8 mouse cellular contexts compared by ENCODE assay signal in the genomic region with DNA sequence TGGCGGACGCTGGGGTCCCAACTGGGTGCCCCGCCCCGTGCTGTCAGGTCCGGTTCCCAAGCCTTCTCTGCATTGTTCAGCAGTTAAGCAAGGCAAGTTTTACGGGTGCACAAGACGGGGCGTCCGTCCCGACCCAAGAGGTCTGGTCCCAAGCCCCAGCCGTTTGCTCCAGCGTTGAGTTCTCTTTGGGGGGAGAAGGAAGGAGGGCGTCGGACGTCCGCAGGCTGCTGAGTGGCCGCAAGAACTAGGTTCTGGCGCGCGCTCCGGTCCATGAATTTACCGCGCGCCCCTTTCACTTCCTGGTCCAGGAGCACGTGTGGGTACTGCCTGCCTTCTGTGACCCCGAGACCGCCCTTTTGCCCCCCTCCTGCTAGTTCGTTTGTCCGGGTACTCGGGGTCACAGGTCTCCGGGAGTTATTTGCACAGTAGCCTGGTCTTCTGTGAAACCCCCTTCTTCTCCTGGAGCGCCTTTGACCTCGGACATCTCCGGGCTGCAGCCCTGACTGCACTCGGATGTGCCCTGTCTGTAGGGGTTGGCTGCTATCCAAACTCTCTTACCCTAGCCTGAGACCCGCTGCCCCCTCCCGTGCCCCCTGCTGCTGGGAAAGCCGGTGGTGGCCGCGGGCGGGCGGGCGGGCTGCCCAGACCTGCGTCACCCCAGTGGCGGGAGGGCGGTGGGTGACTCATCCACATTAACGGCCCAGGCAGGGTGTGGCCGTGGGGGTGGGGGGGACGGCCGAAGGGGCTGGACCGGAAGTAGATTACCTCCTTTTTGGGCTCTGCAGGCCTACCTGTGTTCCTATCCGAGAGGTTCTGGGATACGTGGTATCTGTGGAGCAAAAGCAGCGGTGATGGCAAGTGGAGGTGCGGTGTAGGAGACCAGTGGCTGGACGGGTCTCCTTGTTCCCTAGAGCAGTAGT. TPM values are rescaled to one million over a fixed set of nuclear protein-coding genes. Genes with fewer than 3 reads are reported as not detected.
DNase-seq lines count a peak whose midpoint lies in the region; ATAC-seq lines count a peak whose summit lies in the region.

No protein-coding gene starts in this region.

- no peaks in the 10 kb centered on the region for H3K9me3 ChIP-seq in forebrain, embryonic 15.5 days
- no peaks in the 10 kb centered on the region for H3K9me3 ChIP-seq in hindbrain, embryonic 11.5 days (ENCODE audit: control insufficient read depth, low read length)
- no peaks in the 10 kb centered on the region for H3K9me3 ChIP-seq in limb, embryonic 15.5 days
- H3K9me3 ChIP-seq in midbrain, embryonic 16.5 days (replicated peaks; ENCODE audit: control insufficient read depth, low read length, poor library complexity, severe bottlenecking): no peaks in the 10 kb centered on the region

- peak overlapping the region; percentile 43 for H3K9ac ChIP-seq in forebrain, embryonic 15.5 days (replicated peaks)
- H3K9ac ChIP-seq in hindbrain, embryonic 11.5 days (ENCODE audit: low read depth, low read length): peak overlapping the region; percentile 50
- peak overlapping the region; percentile 41 for H3K9ac ChIP-seq in limb, embryonic 15.5 days
- peak overlapping the region; percentile 50; the same call in 1 of the 2 replicates for H3K9ac ChIP-seq in midbrain, embryonic 16.5 days (ENCODE audit: low read depth, low read length)

- peak; percentile 10 for ATAC-seq in activated CD4-positive, CD25-positive, alpha-beta regulatory T cell, adult 4 months
- peak; percentile 10; the same call in 1 of the 2 replicates for ATAC-seq in forebrain, embryonic 15.5 days (replicated peaks)
- peak; percentile 14 for ATAC-seq in hindbrain, embryonic 11.5 days (ENCODE audit: low FRiP score)
- ATAC-seq in limb, embryonic 15.5 days (ENCODE audit: insufficient number of reproducible peaks, low FRiP score, low TSS enrichment, low read depth): 0 out of 2 replicates have a peak, but pooled peaks have one; percentile 17
- no peak for ATAC-seq in midbrain, embryonic 16.5 days

- 2% methylated on average over 56 of the region's 56 CpGs for WGBS in forebrain, embryonic 15.5 days
- 2% methylated on average over 56 of the region's 56 CpGs for WGBS in hindbrain, embryonic 11.5 days
- under 1% methylated on average over 44 of the region's 56 CpGs for WGBS in limb, embryonic 15.5 days
- 3% methylated on average over 52 of the region's 56 CpGs for WGBS in midbrain, embryonic 16.5 days

- H3K4me3 ChIP-seq in forebrain, embryonic 15.5 days: peak overlapping the region; percentile 39
- H3K4me3 ChIP-seq in hindbrain, embryonic 11.5 days (ENCODE audit: low read depth, low read length): peak overlapping the region; percentile 24
- peak overlapping the region; percentile 55 for H3K4me3 ChIP-seq in limb, embryonic 15.5 days
- peak overlapping the region; percentile 40 for H3K4me3 ChIP-seq in midbrain, embryonic 16.5 days (ENCODE audit: low read depth, low read length)

- H3K36me3 ChIP-seq in forebrain, embryonic 15.5 days: peaks cover 25% of the 10 kb centered on the region
- H3K36me3 ChIP-seq in hindbrain, embryonic 11.5 days (ENCODE audit: control insufficient read depth, insufficient read depth, low read length): peaks cover 9% of the 10 kb centered on the region; the same call in 1 of the 2 replicates
- peaks cover 22% of the 10 kb centered on the region for H3K36me3 ChIP-seq in limb, embryonic 15.5 days
- peaks cover 19% of the 10 kb centered on the region for H3K36me3 ChIP-seq in midbrain, embryonic 16.5 days (ENCODE audit: control insufficient read depth, insufficient read depth, low read length)

- peak overlapping the region; percentile 50 for H3K4me2 ChIP-seq in forebrain, embryonic 15.5 days (replicated peaks)
- peak overlapping the region; percentile 64 for H3K4me2 ChIP-seq in hindbrain, embryonic 11.5 days (replicated peaks; ENCODE audit: low read depth, low read length)
- H3K4me2 ChIP-seq in limb, embryonic 15.5 days: peak overlapping the region; percentile 72
- H3K4me2 ChIP-seq in midbrain, embryonic 16.5 days (ENCODE audit: low read length): peak overlapping the region; percentile 58

- peaks cover 13% of the 10 kb centered on the region for H3K27me3 ChIP-seq in forebrain, embryonic 15.5 days
- peaks cover 18% of the 10 kb centered on the region for H3K27me3 ChIP-seq in hindbrain, embryonic 11.5 days (ENCODE audit: control insufficient read depth, insufficient read depth, low read length)
- no peaks in the 10 kb centered on the region for H3K27me3 ChIP-seq in limb, embryonic 15.5 days
- peaks cover 26% of the 10 kb centered on the region for H3K27me3 ChIP-seq in midbrain, embryonic 16.5 days (ENCODE audit: control insufficient read depth, insufficient read depth, low read depth, low read length)

- peaks cover 29% of the 10 kb centered on the region for H3K4me1 ChIP-seq in forebrain, embryonic 15.5 days
- H3K4me1 ChIP-seq in hindbrain, embryonic 11.5 days (replicated peaks; ENCODE audit: control insufficient read depth, insufficient read depth, low read length): peaks cover 13% of the 10 kb centered on the region
- H3K4me1 ChIP-seq in limb, embryonic 15.5 days: peaks cover 58% of the 10 kb centered on the region
- H3K4me1 ChIP-seq in midbrain, embryonic 16.5 days (ENCODE audit: control insufficient read depth, insufficient read depth, low read length): peaks cover 32% of the 10 kb centered on the region

- DNase-seq in B cell, adult 2 months: peak; percentile 77 to 79
- DNase-seq in hindbrain, embryonic 11.5 days (ENCODE audit: low spot score): peak; percentile 45
- peak; percentile 83 for DNase-seq in urinary bladder, postnatal 14 days (ENCODE audit: low spot score)
- no peak for DNase-seq in cerebellum, adult 11 months

- H3K27ac ChIP-seq in forebrain, embryonic 15.5 days (replicated peaks): peak overlapping the region; percentile 57
- no peak overlapping the region for H3K27ac ChIP-seq in hindbrain, embryonic 11.5 days (ENCODE audit: low read depth, low read length)
- H3K27ac ChIP-seq in limb, embryonic 15.5 days: peak overlapping the region; percentile 85
- peak overlapping the region; percentile 17; the same call in 1 of the 2 replicates for H3K27ac ChIP-seq in midbrain, embryonic 16.5 days (ENCODE audit: low read length)

RNA-seq across cellular contexts. Expression of gene Tagln2, which starts 0.9 kb away (rescaled TPM):
- polyA plus RNA-seq in activated CD4-positive, CD25-positive, alpha-beta regulatory T cell, adult 4 months (2017; shearing (Covaris generic)): 100 to 1,000 TPM; 319 to 387 TPM
- 46.6 and 52.7 TPM in 2 replicates for polyA plus RNA-seq in forebrain, embryonic 15.5 days (2015; fragmentation: Nextera tagmentation; extraction: Ambion mirVana)
- 41.1 and 43.4 TPM in 2 replicates for polyA plus RNA-seq in hindbrain, embryonic 11.5 days (2014; fragmentation: Nextera tagmentation; extraction: Ambion mirVana)
- 233 and 277 TPM in 2 replicates for polyA plus RNA-seq in limb, embryonic 15.5 days (2015; fragmentation: Nextera tagmentation; extraction: Ambion mirVana)
- polyA plus RNA-seq in midbrain, embryonic 16.5 days (2015; fragmentation: Nextera tagmentation; extraction: Ambion mirVana): 47.3 and 53.0 TPM in 2 replicates

RNA-seq across cellular contexts. Expression of gene Igsf9, which starts 19.1 kb away (rescaled TPM):
- polyA plus RNA-seq in activated CD4-positive, CD25-positive, alpha-beta regulatory T cell, adult 4 months (2017; shearing (Covaris generic)): not detected
- polyA plus RNA-seq in forebrain, embryonic 15.5 days (2015; fragmentation: Nextera tagmentation; extraction: Ambion mirVana): 74.0 and 78.3 TPM in 2 replicates
- polyA plus RNA-seq in hindbrain, embryonic 11.5 days (2014; fragmentation: Nextera tagmentation; extraction: Ambion mirVana): 38.3 and 47.8 TPM in 2 replicates
- polyA plus RNA-seq in limb, embryonic 15.5 days (2015; fragmentation: Nextera tagmentation; extraction: Ambion mirVana): 39.6 and 41.0 TPM in 2 replicates
- 73.0 and 74.4 TPM in 2 replicates for polyA plus RNA-seq in midbrain, embryonic 16.5 days (2015; fragmentation: Nextera tagmentation; extraction: Ambion mirVana)

RNA-seq across cellular contexts. Expression of gene Cfap45, which starts 19.9 kb away (rescaled TPM):
- under 1 TPM; 0.09 to 0.75 TPM for polyA plus RNA-seq in activated CD4-positive, CD25-positive, alpha-beta regulatory T cell, adult 4 months (2017; shearing (Covaris generic))
- 1.9 and 3.1 TPM in 2 replicates for polyA plus RNA-seq in forebrain, embryonic 15.5 days (2015; fragmentation: Nextera tagmentation; extraction: Ambion mirVana)
- 3.7 and 4.8 TPM in 2 replicates for polyA plus RNA-seq in hindbrain, embryonic 11.5 days (2014; fragmentation: Nextera tagmentation; extraction: Ambion mirVana)
- polyA plus RNA-seq in limb, embryonic 15.5 days (2015; fragmentation: Nextera tagmentation; extraction: Ambion mirVana): 2.2 and 2.3 TPM in 2 replicates
- polyA plus RNA-seq in midbrain, embryonic 16.5 days (2015; fragmentation: Nextera tagmentation; extraction: Ambion mirVana): 4.0 and 4.7 TPM in 2 replicates

RNA-seq across cellular contexts. Expression of gene Slamf9, which starts 25.6 kb away (rescaled TPM):
- under 1 TPM in 1 of 2 experiments, not detected in 1; 0.25 TPM for polyA plus RNA-seq in activated CD4-positive, CD25-positive, alpha-beta regulatory T cell, adult 4 months (2017; shearing (Covaris generic))
- not detected in 2 replicates for polyA plus RNA-seq in forebrain, embryonic 15.5 days (2015; fragmentation: Nextera tagmentation; extraction: Ambion mirVana)
- polyA plus RNA-seq in hindbrain, embryonic 11.5 days (2014; fragmentation: Nextera tagmentation; extraction: Ambion mirVana): 0.34 and 0.40 TPM in 2 replicates
- 0.47 and 0.52 TPM in 2 replicates for polyA plus RNA-seq in limb, embryonic 15.5 days (2015; fragmentation: Nextera tagmentation; extraction: Ambion mirVana)
- polyA plus RNA-seq in midbrain, embryonic 16.5 days (2015; fragmentation: Nextera tagmentation; extraction: Ambion mirVana): 0.23 and 0.37 TPM in 2 replicates

RNA-seq across cellular contexts. Expression of gene Vsig8, which starts 55.0 kb away (rescaled TPM):
- polyA plus RNA-seq in activated CD4-positive, CD25-positive, alpha-beta regulatory T cell, adult 4 months (2017; shearing (Covaris generic)): not detected
- 0.14 and 0.20 TPM in 2 replicates for polyA plus RNA-seq in forebrain, embryonic 15.5 days (2015; fragmentation: Nextera tagmentation; extraction: Ambion mirVana)
- polyA plus RNA-seq in hindbrain, embryonic 11.5 days (2014; fragmentation: Nextera tagmentation; extraction: Ambion mirVana): not detected in 2 replicates
- 3.7 and 3.8 TPM in 2 replicates for polyA plus RNA-seq in limb, embryonic 15.5 days (2015; fragmentation: Nextera tagmentation; extraction: Ambion mirVana)
- 0.72 and 1.3 TPM in 2 replicates for polyA plus RNA-seq in midbrain, embryonic 16.5 days (2015; fragmentation: Nextera tagmentation; extraction: Ambion mirVana)

Comparison
In these comparisons a context has a peak if more than half of its experiments do, and no peak if none do; other contexts are left out.
1. RNA of gene Igsf9, which starts 19.1 kb away (polyA plus RNA-seq): 73.0 to 74.4 TPM in midbrain, embryonic 16.5 days, 74.0 to 78.3 TPM in forebrain, embryonic 15.5 days, 38.3 to 47.8 TPM in hindbrain, embryonic 11.5 days and 39.6 to 41.0 TPM in limb, embryonic 15.5 days; not detected in activated CD4-positive, CD25-positive, alpha-beta regulatory T cell, adult 4 months; every median in the first group is over 10 times any median in the second.
2. Peak in every context shown above with its lines, with median percentiles within 50 percentile points of each other: H3K4me2 ChIP-seq, H3K4me3 ChIP-seq and H3K9ac ChIP-seq.